Mouse (Mus musculus) kidney, embryonic 14.5 days (tissue): Measurements from ENCODE around the gene Commd1. TPM values are rescaled to one million over a fixed set of nuclear protein-coding genes. Genes with fewer than 3 reads are reported as not detected.

ENCODE experiments used
- ATAC-seq: fragments of 200-750 bp; cut with Nextera tagmentation; 2 replicates; pipeline ENCODE4 v1.8.0; 2017; ENCODE audit warnings: moderate number of reproducible peaks, mild to moderate bottlenecking, moderate TSS enrichment, moderate library complexity; ENCODE audit not compliant: low FRiP score, low TSS enrichment
- H3K27ac ChIP-seq: fragments of 300-500 bp; sonication (generic); 2 replicates; pipeline ENCODE4 v1.5.1; 2014; ENCODE audit warnings: low read depth, mild to moderate bottlenecking, low read length, moderate library complexity, mixed read lengths
- H3K27me3 ChIP-seq: fragments of 300-500 bp; sonication (generic); 2 replicates; pipeline ENCODE4 v1.6.1; 2014; ENCODE audit warnings: mild to moderate bottlenecking, low read length; ENCODE audit not compliant: control insufficient read depth, insufficient read depth
- H3K36me3 ChIP-seq: fragments of 300-500 bp; sonication (generic); 2 replicates; pipeline ENCODE4 v1.6.1; 2014; ENCODE audit warnings: low read length, mixed read lengths; ENCODE audit not compliant: control insufficient read depth, insufficient read depth
- H3K4me1 ChIP-seq: fragments of 300-500 bp; sonication (generic); 2 replicates; pipeline ENCODE4 v1.6.1; 2014; ENCODE audit warnings: low read length, mixed read lengths; ENCODE audit not compliant: control insufficient read depth, insufficient read depth
- H3K4me2 ChIP-seq: fragments of 300-500 bp; sonication (generic); replicated peaks from 2 replicates; pipeline ENCODE4 v1.6.1; 2014; ENCODE audit warnings: low read depth, mild to moderate bottlenecking, low read length
- H3K4me3 ChIP-seq: fragments of 300-500 bp; sonication (generic); 2 replicates; pipeline ENCODE4 v1.5.1; 2014; ENCODE audit warnings: mild to moderate bottlenecking, low read length
- H3K9ac ChIP-seq: fragments of 300-500 bp; sonication (generic); 2 replicates; pipeline ENCODE4 v1.6.1; 2014; ENCODE audit warnings: low read depth, mild to moderate bottlenecking, low read length, moderate library complexity
- H3K9me3 ChIP-seq: fragments of 300-500 bp; sonication (generic); 2 replicates; pipeline ENCODE4 v1.6.1; 2016; ENCODE audit warnings: low read length; ENCODE audit not compliant: control insufficient read depth
- WGBS: fragments of 180-500 bp; shearing (Covaris S2); extraction: QIAGEN DNeasy Blood & Tissue Kit; methylation state at CpG from one replicate; pipeline ENCODE4 v1.1.7; 2014; 5-methylcytosine and 5-hydroxymethylcytosine counted together
- polyA plus RNA-seq: library from polyadenylated mRNA; unstranded; fragments of >200 nt; fragmentation: Nextera tagmentation; extraction: Ambion mirVana; gene quantifications from 2 replicates; pipeline ENCODE4 v1.2.1, GENCODE M21; 2014

The Commd1 gene
- polyA plus RNA-seq, 1 experiment from 2014 or later: 398 TPM

- WGBS: 85% methylated on average over 6 of the region's 6 CpGs
- no peaks in the 10 kb centered on the region for H3K4me1 ChIP-seq
- no peaks in the 10 kb centered on the region for H3K9me3 ChIP-seq
- ATAC-seq: no peak
- H3K36me3 ChIP-seq: no peaks in the 10 kb centered on the region
- H3K4me3 ChIP-seq: no peak overlapping the region
- no peak overlapping the region for H3K4me2 ChIP-seq
- no peaks in the 10 kb centered on the region for H3K27me3 ChIP-seq
- H3K9ac ChIP-seq: no peak overlapping the region
- no peak overlapping the region for H3K27ac ChIP-seq
These were observed 89.7 kb downstream of the Commd1 start for GRCm38 (mm10) chr11:22892466-22892865.

DNA sequence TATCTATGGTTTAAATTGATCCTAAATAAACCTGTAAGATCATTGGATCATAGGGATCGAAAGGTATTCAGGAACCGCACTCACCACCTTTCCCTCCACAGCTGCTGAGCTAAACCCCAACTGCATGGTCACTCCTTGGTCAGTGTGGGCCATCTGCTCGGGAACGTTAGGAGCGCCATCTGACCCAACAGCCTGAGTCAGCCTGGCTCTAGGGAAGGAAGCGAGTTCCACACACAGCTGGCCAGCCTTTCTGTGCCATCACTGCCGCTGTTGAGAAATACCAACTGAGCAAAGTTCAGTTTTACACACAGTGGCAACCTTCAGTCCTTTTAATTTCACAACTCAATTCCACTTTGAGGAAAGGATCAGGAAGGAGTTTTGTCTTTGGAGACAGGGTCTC is 90.3 kb downstream of the Commd1 start:
- H3K9ac ChIP-seq: no peak overlapping the region
- no peaks in the 10 kb centered on the region for H3K4me1 ChIP-seq
- no peaks in the 10 kb centered on the region for H3K9me3 ChIP-seq
- H3K27me3 ChIP-seq: no peaks in the 10 kb centered on the region
- no peak for ATAC-seq
- no peak overlapping the region for H3K27ac ChIP-seq
- 85% methylated on average over 7 of the region's 7 CpGs for WGBS
- no peak overlapping the region for H3K4me2 ChIP-seq
- H3K36me3 ChIP-seq: no peaks in the 10 kb centered on the region
- H3K4me3 ChIP-seq: no peak overlapping the region

DNA sequence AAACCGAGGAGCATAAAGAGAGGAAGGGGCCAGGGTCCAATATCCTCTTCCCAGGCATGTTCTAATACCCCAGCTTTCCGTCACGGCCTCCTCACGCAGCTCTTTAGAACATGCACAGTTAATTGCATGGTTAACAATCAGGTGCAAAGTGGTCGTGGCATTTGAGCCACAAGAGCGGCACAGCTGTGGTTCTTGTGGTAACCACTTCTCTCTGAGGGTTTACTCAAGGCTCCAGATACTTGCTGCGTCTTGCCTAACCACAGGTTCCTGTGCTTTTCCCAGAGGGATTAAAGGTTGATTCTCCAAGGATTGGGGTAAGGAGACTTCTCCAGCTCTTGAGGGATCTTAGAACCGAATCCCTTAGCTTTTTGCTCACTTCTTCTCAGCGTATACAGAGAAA is 90.9 kb downstream of the Commd1 start:
- Histone ChIP-seq H3K4me2 (no peak overlapping the region), H3K9ac (no peak overlapping the region), H3K27ac (no peak overlapping the region), H3K4me3 (no peak overlapping the region), H3K27me3 (no peaks in the 10 kb centered on the region), H3K9me3 (no peaks in the 10 kb centered on the region), H3K36me3 (no peaks in the 10 kb centered on the region), H3K4me1 (no peaks in the 10 kb centered on the region)
- no peak for ATAC-seq
- 71% methylated on average over 9 of the region's 9 CpGs for WGBS

DNA sequence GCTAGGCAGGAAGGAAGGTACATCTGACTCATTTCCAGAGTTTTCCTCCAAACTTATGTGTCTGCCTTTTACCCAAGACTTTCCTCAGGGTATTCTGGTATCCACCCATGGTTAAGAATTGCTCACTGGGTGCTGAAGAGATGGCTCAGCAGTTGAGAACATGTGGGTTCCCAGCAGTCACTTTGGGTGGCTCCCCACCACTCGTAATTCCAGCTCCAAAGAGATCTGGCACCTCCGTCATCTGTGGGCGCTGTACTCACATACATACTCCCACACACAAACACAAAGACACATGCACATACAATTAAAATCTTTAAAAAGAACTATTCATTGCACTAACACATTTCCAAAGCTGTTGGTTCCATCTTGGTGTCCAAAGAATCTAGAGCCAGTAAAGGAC is 93.0 kb downstream of the Commd1 start:
- Histone ChIP-seq H3K4me1 (no peaks in the 10 kb centered on the region), H3K9me3 (no peaks in the 10 kb centered on the region), H3K27ac (no peak overlapping the region), H3K9ac (no peak overlapping the region), H3K4me2 (no peak overlapping the region), H3K36me3 (no peaks in the 10 kb centered on the region), H3K27me3 (no peaks in the 10 kb centered on the region), H3K4me3 (no peak overlapping the region)
- WGBS: 91% methylated on average over 3 of the region's 3 CpGs
- no peak for ATAC-seq

DNA sequence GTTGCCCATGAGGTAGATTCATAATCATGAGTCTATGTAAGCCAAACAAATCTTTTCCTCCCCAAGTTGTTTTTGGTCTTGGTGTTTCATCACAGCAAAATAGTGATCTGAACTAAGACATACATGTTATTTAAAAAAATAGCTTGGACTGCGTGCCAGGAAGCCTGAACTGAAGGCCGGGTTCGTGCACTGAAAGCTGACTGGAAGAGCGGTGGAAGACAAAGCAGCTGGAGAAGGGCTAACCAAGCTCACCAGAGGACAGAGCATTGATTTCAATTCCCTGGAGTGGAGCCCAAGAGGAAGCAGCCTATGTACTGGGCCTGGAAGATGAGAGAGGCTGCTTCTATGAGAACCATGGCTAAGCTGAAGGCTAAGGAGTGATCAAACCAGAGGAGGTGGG is 95.2 kb downstream of the Commd1 start:
- ATAC-seq: no peak
- H3K4me1 ChIP-seq: no peaks in the 10 kb centered on the region
- H3K36me3 ChIP-seq: no peaks in the 10 kb centered on the region
- H3K9me3 ChIP-seq: no peaks in the 10 kb centered on the region
- no peak overlapping the region for H3K9ac ChIP-seq
- no peaks in the 10 kb centered on the region for H3K27me3 ChIP-seq
- H3K27ac ChIP-seq: no peak overlapping the region
- no peak overlapping the region for H3K4me2 ChIP-seq
- WGBS: 90% methylated on average over 4 of the region's 4 CpGs
- no peak overlapping the region for H3K4me3 ChIP-seq

DNA sequence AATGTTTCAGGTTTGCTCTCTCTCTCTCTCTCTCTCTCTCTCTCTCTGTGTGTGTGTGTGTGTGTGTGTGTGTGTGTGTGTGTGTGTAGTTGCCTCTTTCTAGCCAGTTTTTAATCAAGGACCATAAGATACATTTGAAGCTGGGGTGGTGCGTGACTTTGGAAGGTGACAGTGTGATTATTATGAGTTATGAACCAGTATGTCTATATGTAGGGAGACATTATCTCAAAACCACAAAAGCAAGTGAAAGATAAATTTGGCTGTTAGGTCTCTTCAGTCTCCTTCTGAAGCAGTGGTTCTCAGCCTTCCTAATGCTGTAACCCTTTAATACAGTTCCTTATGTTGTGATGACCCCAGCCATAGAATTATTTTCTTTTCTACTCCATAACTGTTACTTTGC is 96.8 kb downstream of the Commd1 start:
- 87% methylated on average over 1 of the region's 1 CpGs for WGBS
- no peaks in the 10 kb centered on the region for H3K4me1 ChIP-seq

DNA sequence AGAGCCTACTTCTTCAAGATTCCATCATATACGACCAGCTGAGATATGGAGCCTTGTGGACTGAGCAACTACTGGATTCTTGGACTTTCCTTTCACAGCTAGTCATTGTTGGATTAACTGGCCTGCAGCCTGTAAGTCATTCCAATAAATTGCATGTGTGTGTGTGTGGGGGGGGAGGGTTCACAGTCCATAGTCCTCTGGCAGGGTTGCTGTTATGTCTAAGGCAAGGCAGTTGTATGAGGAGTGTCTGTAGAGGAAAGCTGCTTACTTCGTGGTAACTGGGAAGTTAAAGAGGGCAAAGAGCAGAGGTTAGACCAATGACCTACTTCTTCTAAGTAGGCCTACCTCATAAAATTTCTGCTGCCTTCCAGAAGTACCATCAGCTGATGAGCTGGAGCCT is 98.5 kb downstream of the Commd1 start:
- Histone ChIP-seq H3K36me3 (no peaks in the 10 kb centered on the region), H3K4me1 (no peaks in the 10 kb centered on the region), H3K4me2 (no peak overlapping the region), H3K4me3 (no peak overlapping the region), H3K27me3 (no peaks in the 10 kb centered on the region), H3K27ac (no peak overlapping the region), H3K9ac (no peak overlapping the region), H3K9me3 (no peaks in the 10 kb centered on the region)
- ATAC-seq: no peak
- WGBS: 80% methylated on average over 2 of the region's 2 CpGs

More for the DNA sequence above, 96.8 kb downstream of the Commd1 start:
- Histone ChIP-seq H3K9me3 (no peaks in the 10 kb centered on the region), H3K4me3 (no peak overlapping the region), H3K9ac (no peak overlapping the region), H3K4me2 (no peak overlapping the region), H3K27ac (no peak overlapping the region), H3K36me3 (no peaks in the 10 kb centered on the region), H3K27me3 (no peaks in the 10 kb centered on the region)
- ATAC-seq: no peak

- H3K9me3 ChIP-seq: no peaks in the 10 kb centered on the region
- H3K4me2 ChIP-seq: no peak overlapping the region
- no peak overlapping the region for H3K27ac ChIP-seq
- H3K36me3 ChIP-seq: no peaks in the 10 kb centered on the region
- H3K4me1 ChIP-seq: no peaks in the 10 kb centered on the region
- no peak overlapping the region for H3K4me3 ChIP-seq
- ATAC-seq: no peak
- no peak overlapping the region for H3K9ac ChIP-seq
- H3K27me3 ChIP-seq: no peaks in the 10 kb centered on the region
These were observed 99.3 kb downstream of the Commd1 start for GRCm38 (mm10) chr11:22882926-22883325.

DNA sequence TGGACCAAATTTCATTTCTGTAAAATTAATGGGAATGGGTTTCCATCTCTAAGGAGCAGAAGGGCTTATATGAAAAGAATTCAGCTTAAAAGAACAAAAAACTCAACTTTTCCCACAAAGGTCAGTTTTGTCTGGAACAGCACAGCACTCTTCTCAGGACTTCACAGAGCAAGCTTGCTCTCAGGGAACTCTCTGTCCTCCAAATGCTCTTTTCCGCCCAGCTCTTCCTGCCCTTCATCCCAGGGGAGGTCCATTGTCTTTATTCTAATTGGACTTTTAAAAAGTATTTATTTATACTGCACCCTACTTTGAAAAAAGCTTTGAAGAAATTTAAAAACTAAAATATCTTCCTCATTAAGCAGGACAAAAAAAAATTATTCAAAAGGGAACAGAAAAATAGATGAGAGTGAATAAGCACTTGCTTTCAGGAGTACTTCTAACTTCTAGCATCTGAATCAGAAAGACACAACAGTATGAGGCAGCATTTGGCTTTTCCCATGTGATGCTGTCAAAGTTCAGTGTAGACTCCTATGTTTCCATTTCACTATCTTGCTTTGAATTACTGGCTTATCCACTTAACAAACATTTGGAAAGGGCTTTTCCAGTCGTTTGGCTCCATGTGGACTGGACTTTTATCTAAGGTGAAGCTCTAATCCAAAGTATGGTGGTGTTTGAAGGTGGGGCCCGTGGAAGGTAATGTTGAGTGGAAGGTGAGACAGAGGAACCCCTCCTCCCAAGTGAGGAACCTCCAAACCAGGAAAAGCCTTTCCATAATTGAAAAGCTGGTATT is 101.6 kb downstream of the Commd1 start:
- no peaks in the 10 kb centered on the region for H3K9me3 ChIP-seq
- no peak overlapping the region for H3K27ac ChIP-seq
- H3K27me3 ChIP-seq: no peaks in the 10 kb centered on the region
- H3K4me1 ChIP-seq: no peaks in the 10 kb centered on the region
- H3K9ac ChIP-seq: no peak overlapping the region
- no peak for ATAC-seq
- WGBS: 74% methylated on average over 3 of the region's 3 CpGs
- no peak overlapping the region for H3K4me3 ChIP-seq
- no peaks in the 10 kb centered on the region for H3K36me3 ChIP-seq
- H3K4me2 ChIP-seq: no peak overlapping the region
